Mouse (Mus musculus) hindbrain, postnatal 0 days (tissue): ENCODE data around the gene Fbxl5. TPM values are rescaled to one million over a fixed set of nuclear protein-coding genes. Genes with fewer than 3 reads are reported as not detected.
A peak's percentile ranks its signal among the peaks of the same experiment; 100 is the strongest.

Experiments
- ATAC-seq: fragments of 200-750 bp; cut with Nextera tagmentation; 2 replicates; pipeline ENCODE4 v1.8.0; 2017; ENCODE audit warnings: mild to moderate bottlenecking, moderate TSS enrichment, moderate library complexity
- DNase-seq: peaks from one replicate; pipeline ENCODE4 v3.0.0-alpha.2; 2015; ENCODE audit warnings: low spot score
- H3K27ac ChIP-seq: fragments of 300-500 bp; sonication (generic); 2 replicates; pipeline ENCODE4 v1.5.1; 2014; ENCODE audit warnings: mild to moderate bottlenecking
- H3K27me3 ChIP-seq: fragments of 300-500 bp; sonication (generic); 2 replicates; pipeline ENCODE4 v1.6.1; 2014; ENCODE audit warnings: low read length, mixed read lengths; ENCODE audit not compliant: insufficient read depth
- H3K36me3 ChIP-seq: fragments of 300-500 bp; sonication (generic); 2 replicates; pipeline ENCODE4 v1.6.1; 2014; ENCODE audit warnings: low read length, mixed read lengths; ENCODE audit not compliant: insufficient read depth
- H3K4me1 ChIP-seq: fragments of 300-500 bp; sonication (generic); 2 replicates; pipeline ENCODE4 v1.6.1; 2014; ENCODE audit warnings: antibody characterized with exemption, low read length, mixed read lengths; ENCODE audit not compliant: insufficient read depth
- H3K4me2 ChIP-seq: fragments of 300-500 bp; sonication (generic); 2 replicates; pipeline ENCODE4 v1.6.1; 2014; ENCODE audit warnings: low read depth, mild to moderate bottlenecking, low read length, moderate library complexity, mixed read lengths
- H3K4me3 ChIP-seq: fragments of 300-500 bp; sonication (generic); 2 replicates; pipeline ENCODE4 v1.5.1; 2014; ENCODE audit warnings: low read length
- H3K9ac ChIP-seq: fragments of 300-500 bp; sonication (generic); replicated peaks from 2 replicates; pipeline ENCODE4 v1.6.1; 2014; ENCODE audit warnings: mild to moderate bottlenecking, low read length, moderate library complexity, mixed read lengths
- H3K9me3 ChIP-seq: fragments of 300-500 bp; sonication (generic); 2 replicates; pipeline ENCODE4 v1.6.1; 2016; ENCODE audit warnings: low read length, mixed read lengths
- CTCF ChIP-seq: IDR thresholded peaks from 2 replicates; pipeline ENCODE4 v1.5.1; 2016; ENCODE audit warnings: antibody characterized with exemption, control low read depth, low read depth
- WGBS: fragments of 180-500 bp; shearing (Covaris S2); extraction: QIAGEN DNeasy Blood & Tissue Kit; methylation state at CpG from one replicate; pipeline ENCODE4 v1.1.7; 2014; 5-methylcytosine and 5-hydroxymethylcytosine counted together
- polyA plus RNA-seq: library from polyadenylated mRNA; unstranded; fragments of >200 nt; fragmentation: Nextera tagmentation; extraction: Ambion mirVana; gene quantifications from 2 replicates; pipeline ENCODE4 v1.2.1, GENCODE M21; 2015
- total RNA-seq: library from RNA; depleted of rRNA; stranded (reverse); fragments of >200 nt; gene quantifications from 2 replicates; pipeline ENCODE4 v1.2.3, GENCODE M21; 2014; rRNA removed

Gene Fbxl5
- total RNA-seq (79.3 and 88.1 TPM in 2 replicates), polyA plus RNA-seq (74.2 and 74.7 TPM in 2 replicates)

DNA sequence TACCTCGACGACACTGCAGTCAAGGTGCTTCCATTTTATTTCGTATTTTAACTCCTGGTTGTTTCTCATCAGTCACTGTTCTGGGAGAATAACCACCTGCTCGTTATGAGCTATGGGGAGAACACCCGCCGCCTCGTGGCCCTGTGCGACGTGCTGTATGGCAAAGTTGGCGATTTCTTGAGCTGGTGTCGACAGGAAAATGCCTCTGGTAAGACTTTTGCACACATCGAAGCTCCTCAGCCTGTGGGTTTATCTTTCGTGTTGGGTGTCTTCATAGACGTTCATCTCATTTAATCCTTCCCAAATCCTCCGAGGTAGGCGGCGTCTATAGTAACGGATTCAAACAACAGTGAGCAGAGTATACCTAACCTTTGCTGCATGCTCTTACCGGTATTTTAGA lies at the start of gene Fbxl5:
Gene Fbxl5, minus strand, starts transcription at position 101 of the 400 bp plus-strand sequence.
- H3K9me3 ChIP-seq: no peaks in the 10 kb centered on the region
- no peak within 1 kb of the TSS for H3K9ac ChIP-seq
- H3K27me3 ChIP-seq: no peaks in the 10 kb centered on the region
- H3K27ac ChIP-seq: no peak within 1 kb of the TSS
- H3K4me3 ChIP-seq: no peak within 1 kb of the TSS
- no peaks in the 10 kb centered on the region for H3K36me3 ChIP-seq
- H3K4me1 ChIP-seq: no peaks in the 10 kb centered on the region
- DNase-seq (no peak), ATAC-seq (no peak)
- no peak within 1 kb of the TSS for H3K4me2 ChIP-seq
- TF ChIP-seq CTCF: no peak
- WGBS: 86% methylated on average over 19 of the region's 19 CpGs

GRCm38 (mm10) chr5:43868711-43869600 lies 47.5 kb upstream of the Fbxl5 start:
- WGBS: 6% methylated on average over 28 of the region's 28 CpGs
- Histone ChIP-seq H3K27me3 (no peaks in the 10 kb centered on the region), H3K4me1 (peaks cover 7% of the 10 kb centered on the region; the same call in 1 of the 2 replicates), H3K9me3 (no peaks in the 10 kb centered on the region), H3K27ac (peak overlapping the region; percentile 26; the same call in 1 of the 2 replicates), H3K36me3 (no peaks in the 10 kb centered on the region), H3K4me2 (peak overlapping the region; percentile 60), H3K4me3 (peak overlapping the region; percentile 26), H3K9ac (peak overlapping the region; percentile 28; the same call in 1 of the 2 replicates)
- no peak for TF ChIP-seq CTCF
- no peak for ATAC-seq
- peak; percentile 16 for DNase-seq

DNA sequence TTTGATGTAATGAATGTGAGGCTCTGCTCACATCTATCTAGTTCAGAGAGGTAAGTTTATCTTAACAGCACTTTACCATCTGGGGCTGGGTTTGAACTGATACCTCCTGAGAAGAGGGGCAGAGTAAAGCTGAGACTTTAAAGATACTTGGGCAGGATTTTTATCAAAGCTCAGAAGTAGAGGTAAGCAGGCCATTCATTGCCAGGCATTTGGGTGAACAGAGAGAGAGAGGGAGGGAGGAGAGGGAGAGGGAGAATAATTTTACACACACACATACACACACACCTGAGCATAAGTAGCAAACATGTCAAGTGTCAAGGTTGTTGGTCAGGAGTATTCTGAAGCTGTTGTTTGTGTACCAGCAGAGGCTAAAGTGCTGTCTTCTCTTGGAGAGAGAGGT lies 46.8 kb upstream of the Fbxl5 start, which contains the start of gene Cd38:
Gene Cd38, plus strand, starts transcription at position 301 of the 400 bp plus-strand sequence.
- Histone ChIP-seq H3K4me1 (peaks cover 7% of the 10 kb centered on the region; the same call in 1 of the 2 replicates), H3K9me3 (no peaks in the 10 kb centered on the region), H3K27me3 (no peaks in the 10 kb centered on the region), H3K27ac (peak within 1 kb of the TSS; percentile 26; the same call in 1 of the 2 replicates), H3K36me3 (no peaks in the 10 kb centered on the region), H3K4me2 (peak within 1 kb of the TSS; percentile 60), H3K4me3 (peak within 1 kb of the TSS; percentile 26), H3K9ac (peak within 1 kb of the TSS; percentile 28; the same call in 1 of the 2 replicates)
- ATAC-seq (no peak), DNase-seq (no peak)
- TF ChIP-seq CTCF: no peak

DNA sequence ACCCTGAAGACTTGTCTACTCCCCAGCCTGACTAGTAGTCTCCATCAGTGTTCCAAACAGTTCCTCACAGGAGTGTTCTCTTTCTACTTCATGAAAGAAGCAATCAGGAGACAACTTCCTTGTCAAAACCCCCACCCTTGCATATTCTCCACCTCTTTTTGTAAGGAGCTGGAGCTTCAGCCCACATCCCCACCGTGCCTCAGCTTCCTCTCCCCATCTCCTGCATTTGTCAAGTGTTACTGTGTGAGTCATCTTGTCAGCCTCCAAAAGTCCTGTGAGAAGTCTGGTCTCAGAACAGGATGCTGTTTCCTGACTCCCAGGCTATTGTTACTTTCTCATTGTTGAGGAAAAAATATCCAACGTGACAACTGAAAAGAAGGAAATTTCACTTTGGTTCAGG lies 43.9 kb upstream of the Fbxl5 start:
- ATAC-seq (no peak), DNase-seq (no peak)
- Histone ChIP-seq H3K27me3 (no peaks in the 10 kb centered on the region), H3K9ac (no peak overlapping the region), H3K27ac (no peak overlapping the region), H3K36me3 (no peaks in the 10 kb centered on the region), H3K4me2 (no peak overlapping the region), H3K4me1 (peaks cover 7% of the 10 kb centered on the region; the same call in 1 of the 2 replicates), H3K4me3 (no peak overlapping the region), H3K9me3 (no peaks in the 10 kb centered on the region)
- 83% methylated on average over 2 of the region's 2 CpGs for WGBS
- TF ChIP-seq CTCF: no peak

- no peak overlapping the region for H3K9ac ChIP-seq
- TF ChIP-seq CTCF: no peak
- no peaks in the 10 kb centered on the region for H3K36me3 ChIP-seq
- H3K9me3 ChIP-seq: no peaks in the 10 kb centered on the region
- H3K4me1 ChIP-seq: peaks cover under 1% of the 10 kb centered on the region; the same call in 1 of the 2 replicates
- H3K27me3 ChIP-seq: no peaks in the 10 kb centered on the region
- ATAC-seq (no peak), DNase-seq (no peak)
- no peak overlapping the region for H3K4me3 ChIP-seq
- no peak overlapping the region for H3K27ac ChIP-seq
- 89% methylated on average over 6 of the region's 6 CpGs for WGBS
- no peak overlapping the region for H3K4me2 ChIP-seq
These were observed 42.2 kb upstream of the Fbxl5 start for GRCm38 (mm10) chr5:43863642-43864041.

GRCm38 (mm10) chr5:43860670-43861431 lies 39.4 kb upstream of the Fbxl5 start:
- 74% methylated on average over 5 of the region's 5 CpGs for WGBS
- H3K27ac ChIP-seq: no peak overlapping the region
- H3K4me1 ChIP-seq: no peaks in the 10 kb centered on the region
- no peak for TF ChIP-seq CTCF
- no peaks in the 10 kb centered on the region for H3K9me3 ChIP-seq
- no peak overlapping the region for H3K9ac ChIP-seq
- no peak overlapping the region for H3K4me3 ChIP-seq
- no peak for ATAC-seq
- H3K4me2 ChIP-seq: no peak overlapping the region
- H3K36me3 ChIP-seq: no peaks in the 10 kb centered on the region
- DNase-seq: no peak
- H3K27me3 ChIP-seq: no peaks in the 10 kb centered on the region
